8 mouse cellular contexts compared by ENCODE assay signal in the genomic region with DNA sequence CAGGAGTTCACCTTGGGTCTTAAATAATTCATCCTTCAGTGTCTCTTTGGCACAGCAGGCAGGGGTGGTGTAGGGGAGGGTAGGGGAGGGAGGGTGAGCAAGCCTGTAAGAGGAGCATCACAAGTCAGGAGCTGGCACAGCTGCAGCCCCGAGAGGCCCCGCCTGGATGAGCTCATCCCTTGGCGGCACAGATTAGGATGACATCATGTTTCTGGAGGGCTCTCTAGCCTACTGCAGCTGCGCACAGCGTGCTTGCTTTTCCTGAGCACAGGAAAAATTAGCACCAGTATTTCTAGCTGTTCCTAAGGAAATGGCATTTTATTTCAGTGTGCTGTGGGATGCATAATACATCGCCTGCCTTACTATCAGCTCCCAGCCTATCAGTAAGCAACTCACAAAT.
A peak's percentile ranks its signal among the peaks of the same experiment; 100 is the strongest.
DNase-seq lines count a peak whose midpoint lies in the region; ATAC-seq and TF ChIP-seq lines count a peak whose summit lies in the region.

No protein-coding gene starts in this region.

- peak overlapping the region; percentile 28; the same call in 1 of the 2 replicates for H3K9ac ChIP-seq in hindbrain, postnatal 0 days (replicated peaks; ENCODE audit: low read length)

- ATAC-seq in hindbrain, postnatal 0 days: peak; percentile 98
- ATAC-seq in erythroid progenitor cell, adult 5-6 weeks (replicated peaks; ENCODE audit: low FRiP score, poor library complexity, severe bottlenecking): no peak

- H3K36me3 ChIP-seq in hindbrain, postnatal 0 days (ENCODE audit: insufficient read depth, low read length): no peaks in the 10 kb centered on the region

- TF ChIP-seq CTCF in hindbrain, postnatal 0 days (IDR thresholded peaks at IDR 0.05; ENCODE audit: low read depth): no peak

- no peaks in the 10 kb centered on the region for H3K9me3 ChIP-seq in hindbrain, postnatal 0 days (ENCODE audit: low read length)

- no peaks in the 10 kb centered on the region for H3K27me3 ChIP-seq in hindbrain, postnatal 0 days (ENCODE audit: insufficient read depth, low read length)

- DNase-seq in adrenal gland, postnatal 14 days: peak; percentile 95
- DNase-seq in embryo, embryonic 10 days (ENCODE audit: low spot score): peak; percentile 82
- peak; percentile 91 for DNase-seq in gastrocnemius, postnatal 14 days
- DNase-seq in hindbrain, postnatal 0 days (ENCODE audit: low spot score): peak; percentile 95
- peak; percentile 88 to 92 for DNase-seq in left cerebral cortex, adult 18-20 months (ENCODE audit: low spot score in 2 of 2)
- peak; percentile 95 for DNase-seq in lung, postnatal 36 days
- peak; percentile 84 for DNase-seq in right cerebral cortex, postnatal 14 days

- no peak overlapping the region for H3K4me3 ChIP-seq in hindbrain, postnatal 0 days (ENCODE audit: low read length)

- intact Hi-C loops in gastrocnemius, postnatal 14 days (cut with DNase I; ENCODE audit: low total_unique reads): no loop called here

- peak overlapping the region; percentile 80 for H3K27ac ChIP-seq in hindbrain, postnatal 0 days

- H3K4me1 ChIP-seq in hindbrain, postnatal 0 days (ENCODE audit: insufficient read depth, low read length): peaks cover 21% of the 10 kb centered on the region

- WGBS in hindbrain, postnatal 0 days: 4% methylated on average over 6 of the region's 6 CpGs

- peak overlapping the region; percentile 20; the same call in 1 of the 2 replicates for H3K4me2 ChIP-seq in hindbrain, postnatal 0 days (ENCODE audit: low read depth, low read length)
